Mouse (Mus musculus): ENCODE data around the gene Astn1.

The Astn1 gene

GRCm38 (mm10) chr1:158516558-158516957 is 154.5 kb downstream of the Astn1 start:
- DNase-seq (ENCODE audit: low read depth, low spot score), result no peak

GRCm38 (mm10) chr1:158536195-158536594 is 174.1 kb downstream of the Astn1 start:
- DNase-seq (ENCODE audit: low read depth, low spot score), result no peak

- no peak for DNase-seq (ENCODE audit: low read depth, low spot score)
Observed at GRCm38 (mm10) chr1:158536867-158537266, 174.8 kb downstream of the Astn1 start.

GRCm38 (mm10) chr1:158545095-158545494 is 183.0 kb downstream of the Astn1 start:
- DNase-seq (ENCODE audit: low read depth, low spot score), result no peak

GRCm38 (mm10) chr1:158546513-158546912 is 184.4 kb downstream of the Astn1 start:
- no peak for DNase-seq (ENCODE audit: low read depth, low spot score)

GRCm38 (mm10) chr1:158547592-158548211 is 185.6 kb downstream of the Astn1 start:
- DNase-seq (ENCODE audit: low read depth, low spot score), result no peak

- no peak for DNase-seq (ENCODE audit: low read depth, low spot score)
Observed at GRCm38 (mm10) chr1:158548319-158548718, 186.2 kb downstream of the Astn1 start.

GRCm38 (mm10) chr1:158549616-158550015 is 187.5 kb downstream of the Astn1 start:
- no peak for DNase-seq (ENCODE audit: low read depth, low spot score)

- DNase-seq (ENCODE audit: low read depth, low spot score), result no peak
Observed at GRCm38 (mm10) chr1:158551951-158552350, 189.9 kb downstream of the Astn1 start.

GRCm38 (mm10) chr1:158553341-158553740 is 191.3 kb downstream of the Astn1 start:
- no peak for DNase-seq (ENCODE audit: low read depth, low spot score)

GRCm38 (mm10) chr1:158554020-158554505 is 192.0 kb downstream of the Astn1 start:
- DNase-seq (ENCODE audit: low read depth, low spot score), result no peak

- no peak for DNase-seq (ENCODE audit: low read depth, low spot score)
Observed at GRCm38 (mm10) chr1:158573168-158573567, 211.1 kb downstream of the Astn1 start.

GRCm38 (mm10) chr1:158573597-158573996 is 211.5 kb downstream of the Astn1 start:
- no peak for DNase-seq (ENCODE audit: low read depth, low spot score)

- DNase-seq (ENCODE audit: low read depth, low spot score), result no peak
Observed at GRCm38 (mm10) chr1:158575997-158576396, 213.9 kb downstream of the Astn1 start.

- no peak for DNase-seq (ENCODE audit: low read depth, low spot score)
Observed at GRCm38 (mm10) chr1:158581806-158582205, 219.7 kb downstream of the Astn1 start.

- no peak for DNase-seq (ENCODE audit: low read depth, low spot score)
Observed at GRCm38 (mm10) chr1:158588903-158589302, 226.8 kb downstream of the Astn1 start.

- no peak for DNase-seq (ENCODE audit: low read depth, low spot score)
Observed at GRCm38 (mm10) chr1:158596726-158597448, 234.8 kb downstream of the Astn1 start.

GRCm38 (mm10) chr1:158597996-158598395 is 235.9 kb downstream of the Astn1 start:
- DNase-seq (ENCODE audit: low read depth, low spot score), result no peak

- no peak for DNase-seq (ENCODE audit: low read depth, low spot score)
Observed at GRCm38 (mm10) chr1:158599435-158599834, 237.4 kb downstream of the Astn1 start.

GRCm38 (mm10) chr1:158603056-158603455 is 241.0 kb downstream of the Astn1 start:
- DNase-seq (ENCODE audit: low read depth, low spot score), result no peak

GRCm38 (mm10) chr1:158604149-158604548 is 242.1 kb downstream of the Astn1 start:
- no peak for DNase-seq (ENCODE audit: low read depth, low spot score)

- peak; percentile 56 for DNase-seq (ENCODE audit: low read depth, low spot score)
Observed at GRCm38 (mm10) chr1:158605597-158605996, 243.5 kb downstream of the Astn1 start.

GRCm38 (mm10) chr1:158606324-158606723 is 244.3 kb downstream of the Astn1 start:
- DNase-seq (ENCODE audit: low read depth, low spot score), result no peak

Data from 3T3-L1 (cell line).